Mouse (Mus musculus): Measurements from ENCODE around the gene Scly.

Gene Scly

DNA sequence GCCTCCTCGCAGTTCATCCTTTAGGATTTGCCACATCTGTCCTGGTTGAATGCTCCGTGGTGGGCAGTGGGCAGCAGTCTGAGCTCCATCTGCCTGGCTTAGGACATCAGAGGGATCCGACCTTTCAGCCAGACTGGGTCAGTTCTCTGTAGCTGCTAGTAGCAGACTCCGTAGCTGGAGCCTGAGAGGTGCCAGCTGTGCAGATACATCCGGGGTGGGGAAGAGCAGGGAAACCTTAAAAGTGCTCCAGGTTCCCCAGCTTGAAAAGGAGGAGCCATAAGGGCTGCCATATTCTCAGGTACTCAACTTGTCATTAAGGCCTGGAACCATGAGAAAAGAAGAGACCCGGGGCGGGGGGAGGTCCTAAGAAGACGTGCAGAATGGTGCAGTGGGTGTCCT, 67.7 kb downstream of the Scly start:
- DNase-seq: no peak

GRCm38 (mm10) chr1:91366215-91367108, 68.3 kb downstream of the Scly start, which contains the start of gene Erfe:
TSS of gene Erfe (plus strand) at chr1:91366430.
- peak; percentile 66 to 71 for DNase-seq

DNA sequence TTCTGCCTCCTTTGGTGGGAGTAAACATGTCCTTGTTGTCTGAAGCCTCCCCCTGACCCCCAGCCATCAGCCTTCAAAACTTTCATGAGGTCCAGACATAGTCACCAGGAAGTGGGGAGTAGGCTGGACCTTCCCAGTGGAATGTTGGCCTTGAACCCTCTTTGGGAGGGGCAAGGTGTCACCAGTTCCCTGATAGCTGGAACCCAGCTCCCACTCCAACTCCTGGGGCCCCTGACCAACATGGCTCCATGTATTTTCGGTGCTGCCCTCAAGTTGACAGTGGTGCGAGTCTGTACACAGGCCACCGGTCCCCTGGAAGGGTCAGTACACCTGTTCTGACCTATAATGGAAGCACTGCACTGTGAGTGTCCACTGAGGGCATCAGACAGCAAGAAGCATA, 69.2 kb downstream of the Scly start:
- no peak for DNase-seq

DNA sequence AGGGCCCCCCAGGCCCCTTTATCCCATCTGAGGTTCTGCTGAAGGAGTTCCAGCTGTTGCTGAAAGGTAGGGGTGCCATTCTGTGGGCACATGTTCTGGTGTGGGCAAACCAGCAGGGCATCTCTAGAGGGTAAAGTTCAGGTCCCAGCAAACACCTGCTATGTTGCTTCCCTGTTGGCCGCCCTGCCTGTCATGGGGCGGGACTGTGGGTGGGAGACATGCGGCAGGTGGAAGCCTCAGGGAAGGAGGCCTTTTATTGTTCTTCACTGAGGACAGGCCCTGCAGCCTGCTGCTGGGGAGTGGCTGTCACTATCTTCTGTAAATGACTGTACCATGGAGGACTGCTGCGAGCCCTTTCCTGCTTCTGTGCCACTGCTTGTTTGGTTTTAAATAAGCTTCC, 71.3 kb downstream of the Scly start:
- peak in 1 of 2 experiments; percentile 37 for DNase-seq

DNA sequence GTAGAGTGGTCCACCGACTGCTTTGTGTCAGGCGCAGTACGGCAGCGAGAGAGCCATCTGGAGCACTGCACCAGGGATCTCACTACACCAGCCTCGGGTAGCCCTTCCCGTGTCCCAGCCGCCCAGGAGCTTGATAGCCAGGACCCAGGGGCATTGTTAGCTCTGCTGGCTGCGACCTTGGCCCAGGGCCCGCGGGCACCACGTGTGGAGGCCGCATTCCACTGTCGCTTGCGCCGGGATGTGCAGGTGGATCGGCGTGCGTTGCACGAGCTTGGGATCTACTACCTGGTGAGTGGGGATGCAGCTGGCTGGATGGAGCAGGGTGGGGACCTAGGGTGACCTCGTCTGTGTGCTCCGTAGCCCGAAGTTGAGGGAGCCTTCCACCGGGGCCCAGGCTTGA, 71.9 kb downstream of the Scly start:
- no peak for DNase-seq
